Mouse (Mus musculus): ENCODE results near the gene Hoxc8. TPM values are rescaled to one million over a fixed set of nuclear protein-coding genes. Genes with fewer than 3 reads are reported as not detected.

Gene Hoxc8
- total and polyA plus RNA-seq, 3 experiments, result 13.4 to 40.1 (median 30.6) TPM

GRCm38 (mm10) chr15:102965003-102965891, 25.2 kb upstream of the Hoxc8 start:
- DNase-seq, result no peak

GRCm38 (mm10) chr15:102965892-102966775, 24.3 kb upstream of the Hoxc8 start:
- peak; percentile 86 for DNase-seq

GRCm38 (mm10) chr15:102966776-102967311, 23.6 kb upstream of the Hoxc8 start, which contains the start of gene Hoxc10:
Gene Hoxc10 (plus strand): TSS chr15:102966796.
- no peak for DNase-seq

- DNase-seq, result no peak
Measured at GRCm38 (mm10) chr15:102967312-102967510, 23.2 kb upstream of the Hoxc8 start, which contains the start of gene Hoxc5. Gene Hoxc5 (plus strand): TSS chr15:102967443.

GRCm38 (mm10) chr15:102967511-102968397, 22.7 kb upstream of the Hoxc8 start:
- DNase-seq, result no peak

GRCm38 (mm10) chr15:102969296-102969695, 21.1 kb upstream of the Hoxc8 start:
- DNase-seq, result no peak

- DNase-seq, result no peak
Measured at GRCm38 (mm10) chr15:102970740-102971139, 19.7 kb upstream of the Hoxc8 start.

- no peak for DNase-seq
Measured at GRCm38 (mm10) chr15:102972254-102972653, 18.2 kb upstream of the Hoxc8 start.

- no peak for DNase-seq
Measured at GRCm38 (mm10) chr15:102972753-102973152, 17.7 kb upstream of the Hoxc8 start.

GRCm38 (mm10) chr15:102975034-102975433, 15.4 kb upstream of the Hoxc8 start:
- no peak for DNase-seq

- DNase-seq, result no peak
Measured at GRCm38 (mm10) chr15:102975688-102976111, 14.7 kb upstream of the Hoxc8 start.

GRCm38 (mm10) chr15:102976171-102976570, 14.2 kb upstream of the Hoxc8 start, which contains the start of gene Hoxc9:
Gene Hoxc9 (plus strand): TSS chr15:102976439.
- no peak for DNase-seq

GRCm38 (mm10) chr15:102976631-102977422, 13.6 kb upstream of the Hoxc8 start:
- DNase-seq, result peak; percentile 30

GRCm38 (mm10) chr15:102977423-102977974, 12.9 kb upstream of the Hoxc8 start:
- DNase-seq, result no peak

- DNase-seq, result no peak
Measured at GRCm38 (mm10) chr15:102978615-102979515, 11.5 kb upstream of the Hoxc8 start.

- no peak for DNase-seq
Measured at GRCm38 (mm10) chr15:102979936-102980335, 10.5 kb upstream of the Hoxc8 start.

GRCm38 (mm10) chr15:102980352-102980751, 10.1 kb upstream of the Hoxc8 start:
- DNase-seq, result no peak

- DNase-seq, result no peak
Measured at GRCm38 (mm10) chr15:102980912-102981311, 9.5 kb upstream of the Hoxc8 start.

Measured in adrenal gland, adult 2 months (tissue).